Mouse (Mus musculus) CH12.LX (cell line): ENCODE data around the gene Gm17482. TPM values are rescaled to one million over a fixed set of nuclear protein-coding genes. Genes with fewer than 3 reads are reported as not detected.
A peak's percentile ranks its signal among the peaks of the same experiment; 100 is the strongest.

ENCODE experiments used
- DNase-seq: peaks from one replicate; pipeline ENCODE4 v3.0.0-alpha.2; 2013; ENCODE audit errors: extremely low read depth
- H3K27ac ChIP-seq: 2 replicates; pipeline ENCODE4 v1.5.1; 2012; ENCODE audit warnings: low read depth, mild to moderate bottlenecking, control low read depth, moderate library complexity; ENCODE audit not compliant: insufficient read depth
- H3K27me3 ChIP-seq: replicated peaks from 2 replicates; pipeline ENCODE3; 2012; ENCODE audit warnings: inconsistent platforms
- H3K36me3 ChIP-seq, 2 experiments: replicated peaks in 1 of 2; 2 replicates each; pipeline versions ENCODE3 to v1.6.1; 2012; ENCODE audit warnings: inconsistent platforms in 1 of 2, low read length in 1 of 2, mild to moderate bottlenecking in 1 of 2, mixed read lengths in 1 of 2, moderate library complexity in 1 of 2; ENCODE audit not compliant: control insufficient read depth in 1 of 2, insufficient read depth in 1 of 2
- H3K4me1 ChIP-seq, 2 experiments: 2 replicates each; pipeline ENCODE4 v1.6.1; 2012; ENCODE audit warnings: inconsistent platforms in 1 of 2, moderate library complexity in 1 of 2; ENCODE audit not compliant: insufficient read depth in 2 of 2, control insufficient read depth in 1 of 2
- H3K4me2 ChIP-seq: 2 replicates; pipeline ENCODE4 v1.6.1; 2012; ENCODE audit warnings: low read depth, mild to moderate bottlenecking, control low read depth; ENCODE audit not compliant: poor library complexity, insufficient read depth, severe bottlenecking
- H3K4me3 ChIP-seq, 3 experiments: fragments of 150-350 bp in 1 of 3; sonication (generic) in 1 of 3; replicated peaks in 1 of 3; 2 replicates each; pipeline versions ENCODE3 to v1.5.1; 2011 to 2012; ENCODE audit warnings: low read depth in 2 of 3, low read length in 2 of 3, mild to moderate bottlenecking in 2 of 3, moderate library complexity in 2 of 3, control low read depth in 1 of 3, improper control_type of control experiment in 1 of 3, inconsistent platforms in 1 of 3, mixed read lengths in 1 of 3; ENCODE audit not compliant: poor library complexity in 1 of 3
- H3K79me2 ChIP-seq: replicated peaks from 2 replicates; pipeline ENCODE4 v1.6.1; 2012; ENCODE audit warnings: mild to moderate bottlenecking, moderate library complexity; ENCODE audit not compliant: control insufficient read depth, poor library complexity, insufficient read depth, severe bottlenecking; ENCODE audit errors: extremely low read depth
- H3K9ac ChIP-seq: 2 replicates; pipeline ENCODE4 v1.6.1; 2012; ENCODE audit warnings: low read depth, mild to moderate bottlenecking, control low read depth, moderate library complexity; ENCODE audit not compliant: insufficient read depth
- H3K9me3 ChIP-seq: replicated peaks from 2 replicates; pipeline ENCODE3; 2012; ENCODE audit warnings: low read length, inconsistent platforms, mixed read lengths
- BHLHE40 ChIP-seq: IDR thresholded peaks from 2 replicates; pipeline ENCODE4 v1.6.1; 2011; ENCODE audit warnings: mild to moderate bottlenecking, low read depth, low read length, improper control_type of control experiment
- HCFC1 ChIP-seq: IDR thresholded peaks from 2 replicates; pipeline ENCODE4 v1.6.1; 2012; ENCODE audit warnings: low read depth, mild to moderate bottlenecking, inconsistent platforms, low read length, improper control_type of control experiment
- JUN ChIP-seq: IDR thresholded peaks from 2 replicates; pipeline ENCODE4 v1.6.1; 2011; ENCODE audit warnings: low read depth, mild to moderate bottlenecking, low read length, improper control_type of control experiment, moderate library complexity; ENCODE audit not compliant: insufficient read depth
- MAX ChIP-seq: IDR thresholded peaks from 2 replicates; pipeline ENCODE4 v1.6.1; 2011; ENCODE audit warnings: low read length, improper control_type of control experiment
- MAZ ChIP-seq: IDR thresholded peaks from 2 replicates; pipeline ENCODE4 v1.6.1; 2012; ENCODE audit warnings: low read depth, mild to moderate bottlenecking, inconsistent platforms, low read length, improper control_type of control experiment, moderate library complexity
- MYC ChIP-seq: IDR thresholded peaks from 2 replicates; pipeline ENCODE4 v1.6.1; 2011; ENCODE audit warnings: low read depth, mild to moderate bottlenecking, improper control_type of control experiment, low read length
- TBP ChIP-seq: conservative IDR thresholded peaks from 2 replicates; pipeline ENCODE4 v1.6.1; 2011; ENCODE audit warnings: low read depth, low read length, improper control_type of control experiment
- USF1 ChIP-seq: IDR thresholded peaks from 2 replicates; pipeline ENCODE4 v1.6.1; 2014; ENCODE audit warnings: low read depth, mild to moderate bottlenecking, inconsistent platforms, low read length, improper control_type of control experiment
- USF2 ChIP-seq: conservative IDR thresholded peaks from 2 replicates; pipeline ENCODE4 v1.6.1; 2011; ENCODE audit warnings: low read depth, low read length, improper control_type of control experiment
- dilution Hi-C: fragments of 300-500 bp; cut with MboI; formaldehyde crosslinking; loops from 2 replicates; pipeline ENCODE4 v1.14.3; 2020; ENCODE audit warnings: low sequenced_read_pairs; ENCODE audit not compliant: extremely low pct_unique_long_range_greater_than_20kb, extremely low pct_ligation_motif_present
- in situ Hi-C: fragments of 300-500 bp; cut with MboI; formaldehyde crosslinking; loops from 3 replicates; pipeline ENCODE4 v1.14.3; 2019; ENCODE audit warnings: low sequenced_read_pairs, low pct_ligation_motif_present, low pct_unique_long_range_greater_than_20kb, mixed read lengths
- polyA plus RNA-seq: library from polyadenylated mRNA; unstranded; fragments of >175 nt; gene quantifications from 2 replicates; pipeline ENCODE4 v1.2.1, GENCODE M21; 2012; ENCODE audit warnings: low read depth; ENCODE audit not compliant: insufficient read length
- total RNA-seq, 2 experiments: library from RNA; depleted of rRNA; stranded (reverse); fragments of 300-350 nt in 1 of 2; fragments of >200 nt in 1 of 2; gene quantifications; 2 replicates each; pipeline ENCODE4 v1.2.3; 2012 to 2014

The Gm17482 gene
- total and polyA plus RNA-seq, 3 experiments: not detected

DNA sequence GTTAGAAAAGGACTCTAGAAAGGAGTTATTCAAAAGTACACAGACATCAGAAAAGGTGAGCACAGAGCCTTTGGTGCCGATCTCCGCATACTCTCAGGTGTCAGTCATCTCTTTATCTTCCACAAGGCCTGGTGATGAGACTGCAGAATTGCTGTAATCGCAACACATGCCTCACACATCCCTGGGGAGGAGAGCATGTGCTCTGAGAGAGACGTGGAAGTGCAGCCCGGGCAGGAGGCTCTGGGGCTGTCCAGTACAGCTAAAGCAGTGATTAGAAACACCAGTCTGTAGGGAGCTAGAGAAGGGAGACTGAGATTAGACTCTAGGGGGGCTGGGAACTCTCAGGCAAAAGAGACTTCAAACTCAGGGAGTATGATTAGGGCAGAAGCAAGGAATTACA lies 63.4 kb downstream of the Gm17482 start:
- Histone ChIP-seq H3K36me3 (no peaks in the 10 kb centered on the region), H3K9ac (no peak overlapping the region), H3K27me3 (no peaks in the 10 kb centered on the region), H3K9me3 (no peaks in the 10 kb centered on the region), H3K27ac (no peak overlapping the region), H3K4me3 (no peak overlapping the region), H3K4me1 (peaks cover 5 to 40% of the 10 kb centered on the region in 2 experiments), H3K4me2 (no peak overlapping the region), H3K79me2 (no peaks in the 10 kb centered on the region)
- in situ Hi-C loops: no loop called here
- DNase-seq: peak; percentile 43
- peak; percentile 49; the same call in 1 of the 2 replicates for TF ChIP-seq MAX
- peak; percentile 49 for TF ChIP-seq BHLHE40
- TF ChIP-seq TBP: no peak
- dilution Hi-C loops: no loop called here

GRCm38 (mm10) chr6:115291068-115291467 lies 63.9 kb downstream of the Gm17482 start:
- peaks cover 5 to 37% of the 10 kb centered on the region in 2 experiments for H3K4me1 ChIP-seq
- dilution Hi-C loops: no loop called here
- in situ Hi-C loops: no loop called here

GRCm38 (mm10) chr6:115291823-115292222 lies 64.7 kb downstream of the Gm17482 start:
- in situ Hi-C loops: no loop called here
- no peak overlapping the region for H3K9ac ChIP-seq
- no peak overlapping the region for H3K4me3 ChIP-seq
- H3K4me1 ChIP-seq: peaks cover 5 to 37% of the 10 kb centered on the region in 2 experiments
- no peaks in the 10 kb centered on the region for H3K27me3 ChIP-seq
- TF ChIP-seq USF2: no peak
- TF ChIP-seq MYC: no peak
- no peak for TF ChIP-seq MAZ
- no peak for TF ChIP-seq USF1
- no peak for TF ChIP-seq JUN
- no peak for TF ChIP-seq HCFC1
- H3K79me2 ChIP-seq: no peaks in the 10 kb centered on the region
- no peak overlapping the region for H3K27ac ChIP-seq
- H3K4me2 ChIP-seq: no peak overlapping the region
- H3K36me3 ChIP-seq: no peaks in the 10 kb centered on the region
- no peaks in the 10 kb centered on the region for H3K9me3 ChIP-seq
- dilution Hi-C loops: no loop called here
- no peak for DNase-seq

More at GRCm38 (mm10) chr6:115291068-115291467, 63.9 kb downstream of the Gm17482 start:
- no peak for DNase-seq
- no peak overlapping the region for H3K27ac ChIP-seq
- H3K4me3 ChIP-seq: no peak overlapping the region
- H3K27me3 ChIP-seq: no peaks in the 10 kb centered on the region
- no peak overlapping the region for H3K9ac ChIP-seq
- H3K79me2 ChIP-seq: no peaks in the 10 kb centered on the region
- no peaks in the 10 kb centered on the region for H3K36me3 ChIP-seq
- no peak for TF ChIP-seq MYC
- TF ChIP-seq MAZ: no peak
- no peak overlapping the region for H3K4me2 ChIP-seq
- H3K9me3 ChIP-seq: no peaks in the 10 kb centered on the region
